Mouse (Mus musculus) WW6 (cell line): ENCODE measurements around the gene A3galt2.

Experiments used
- DNase-seq: peaks from one replicate; pipeline ENCODE4 v3.0.0-alpha.2; 2013; ENCODE audit warnings: low read depth, low spot score

A3galt2 gene

DNA sequence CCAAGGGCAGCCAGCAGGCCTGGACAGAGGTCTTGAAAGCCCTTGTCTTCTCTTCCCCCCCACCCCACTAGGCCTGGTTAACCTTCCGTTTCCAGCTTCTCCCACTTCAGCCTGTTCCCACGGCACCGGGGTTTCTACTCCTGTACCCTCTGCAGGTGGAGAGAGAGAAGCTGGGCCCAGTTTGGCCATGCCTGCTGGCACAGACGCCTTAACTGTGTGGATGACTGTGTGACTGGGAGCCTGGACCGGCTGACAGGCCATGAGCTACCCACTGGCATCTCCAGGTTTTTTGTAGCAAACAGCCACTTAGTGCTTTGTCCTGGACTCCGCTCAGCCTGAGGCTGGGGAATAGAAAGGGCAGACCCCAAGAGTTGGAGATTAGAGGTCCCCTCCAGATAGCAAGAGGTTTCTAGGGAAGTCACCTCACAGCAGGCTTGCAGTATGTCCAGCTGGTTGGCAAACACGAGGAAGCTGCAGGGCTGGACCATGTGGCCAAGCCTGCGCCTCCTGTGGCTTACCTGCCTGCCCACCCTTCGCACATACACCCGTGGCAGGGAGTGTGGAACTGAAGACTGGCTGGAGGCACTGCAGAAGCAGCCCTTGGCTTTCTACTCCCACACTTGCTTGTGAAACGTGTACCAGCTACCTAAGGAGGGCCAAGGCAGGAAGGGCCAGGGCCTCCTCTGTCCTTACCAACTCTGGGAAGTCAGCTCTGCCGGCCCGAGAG, 3.0 kb upstream of the A3galt2 start:
- no peak for DNase-seq

GRCm38 (mm10) chr4:128753571-128753970, 1.6 kb upstream of the A3galt2 start:
- no peak for DNase-seq

GRCm38 (mm10) chr4:128755900-128756299, 736 bp downstream of the A3galt2 start:
- no peak for DNase-seq

DNA sequence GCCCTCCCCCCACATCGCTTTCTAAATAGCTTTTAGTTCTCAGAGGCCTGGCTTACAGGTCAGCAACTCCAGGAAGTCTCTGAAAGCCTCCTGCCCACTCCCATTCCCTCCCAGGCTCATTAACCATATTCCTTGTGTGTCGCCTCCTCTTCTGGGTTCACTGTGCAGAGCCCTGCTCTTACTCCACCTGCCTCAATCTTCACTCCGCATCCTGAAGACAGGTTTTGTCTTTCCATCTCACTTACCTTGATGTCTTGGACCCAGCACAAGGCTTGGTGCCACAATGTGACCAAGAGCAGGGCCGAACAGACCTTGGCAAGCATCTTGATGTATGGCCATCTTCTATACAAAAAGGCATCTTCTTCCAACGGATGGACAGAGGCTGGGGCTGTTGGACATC, 4.0 kb downstream of the A3galt2 start:
- no peak for DNase-seq

DNA sequence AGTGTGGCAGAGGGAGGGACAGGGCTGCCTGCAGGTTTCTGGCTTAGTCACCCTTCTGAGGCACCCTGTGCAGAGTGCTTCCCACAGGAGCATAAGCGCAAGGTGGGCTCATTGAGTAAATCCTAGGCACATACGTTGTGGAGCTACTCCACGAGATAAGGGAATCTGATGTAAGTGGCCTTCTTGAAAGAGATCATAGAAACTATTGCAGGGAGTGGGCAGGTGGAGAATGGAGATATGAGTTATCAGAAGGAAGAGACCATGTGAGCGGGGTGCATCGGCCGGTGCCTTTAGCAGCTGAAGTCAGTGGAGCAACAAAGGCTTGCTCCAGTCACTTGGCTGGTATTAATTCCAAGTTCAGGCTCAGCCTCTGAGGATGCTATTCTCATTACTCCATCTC, 4.9 kb downstream of the A3galt2 start:
- no peak for DNase-seq

DNA sequence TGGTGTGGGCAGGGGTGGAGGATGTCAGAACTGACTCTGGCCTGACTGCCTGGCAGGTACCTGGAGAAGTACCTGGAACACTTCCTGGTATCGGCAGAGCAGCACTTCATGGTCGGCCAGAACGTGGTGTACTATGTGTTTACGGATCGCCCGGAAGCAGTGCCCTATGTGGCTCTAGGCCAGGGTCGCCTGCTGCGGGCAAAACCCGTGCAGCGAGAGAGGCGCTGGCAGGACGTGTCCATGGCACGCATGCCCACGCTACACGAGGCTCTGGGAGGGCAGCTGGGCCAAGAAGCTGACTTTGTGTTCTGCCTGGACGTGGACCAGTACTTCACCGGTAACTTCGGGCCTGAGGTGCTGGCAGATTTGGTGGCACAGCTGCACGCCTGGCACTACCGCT, 11.8 kb downstream of the A3galt2 start:
- DNase-seq: no peak

DNA sequence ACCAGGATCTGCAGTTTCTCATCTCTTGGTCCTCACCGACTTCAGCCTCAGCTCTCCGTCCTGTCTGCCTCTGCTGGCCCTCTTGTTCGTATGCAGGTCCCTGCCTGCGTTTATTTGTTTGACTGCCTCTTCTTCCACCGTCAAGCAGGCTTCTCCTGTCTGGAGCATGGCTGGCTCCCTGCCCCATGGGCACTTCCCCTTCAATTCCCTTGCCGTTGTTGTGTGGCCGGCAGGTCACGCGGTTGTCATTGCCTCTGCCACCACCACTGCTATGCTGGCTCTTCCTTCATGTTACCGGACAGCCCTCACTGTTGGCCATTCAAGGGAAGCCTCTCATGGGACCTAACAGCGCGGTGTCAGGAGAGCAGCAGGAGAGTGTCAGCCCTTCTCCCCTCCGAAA, 13.0 kb downstream of the A3galt2 start:
- DNase-seq: no peak

GRCm38 (mm10) chr4:128769569-128770355, 14.6 kb downstream of the A3galt2 start:
- DNase-seq: no peak

GRCm38 (mm10) chr4:128770698-128771097, 15.5 kb downstream of the A3galt2 start:
- DNase-seq: no peak

- DNase-seq: no peak
Observed at GRCm38 (mm10) chr4:128773820-128774219, 18.7 kb downstream of the A3galt2 start.

DNA sequence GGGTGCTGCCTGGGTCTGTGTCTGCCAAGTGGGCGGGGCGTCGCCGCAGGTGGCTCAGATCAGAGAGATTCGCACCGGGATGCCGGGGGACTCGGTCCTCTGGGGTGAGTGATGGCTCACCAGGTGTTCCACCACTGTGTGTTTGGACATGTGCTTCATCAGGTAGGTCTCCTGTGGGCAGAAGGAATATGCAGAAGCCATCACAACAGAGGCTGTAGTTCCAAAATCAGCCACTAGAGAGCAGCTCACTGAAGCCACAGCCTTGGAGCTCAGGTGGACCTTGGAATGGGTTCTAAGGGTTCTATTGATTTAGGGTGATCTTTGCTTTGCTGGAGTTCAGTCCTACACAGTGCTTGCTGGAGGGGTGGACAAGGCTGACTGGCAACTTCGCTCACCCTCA, 19.3 kb downstream of the A3galt2 start:
- peak; percentile 39 for DNase-seq

GRCm38 (mm10) chr4:128776568-128777289, 21.6 kb downstream of the A3galt2 start:
- peak; percentile 59 for DNase-seq

- no peak for DNase-seq
Observed at GRCm38 (mm10) chr4:128777593-128777992, 22.4 kb downstream of the A3galt2 start.

GRCm38 (mm10) chr4:128782037-128782436, 26.9 kb downstream of the A3galt2 start:
- DNase-seq: no peak

GRCm38 (mm10) chr4:128782645-128783044, 27.5 kb downstream of the A3galt2 start:
- DNase-seq: no peak

DNA sequence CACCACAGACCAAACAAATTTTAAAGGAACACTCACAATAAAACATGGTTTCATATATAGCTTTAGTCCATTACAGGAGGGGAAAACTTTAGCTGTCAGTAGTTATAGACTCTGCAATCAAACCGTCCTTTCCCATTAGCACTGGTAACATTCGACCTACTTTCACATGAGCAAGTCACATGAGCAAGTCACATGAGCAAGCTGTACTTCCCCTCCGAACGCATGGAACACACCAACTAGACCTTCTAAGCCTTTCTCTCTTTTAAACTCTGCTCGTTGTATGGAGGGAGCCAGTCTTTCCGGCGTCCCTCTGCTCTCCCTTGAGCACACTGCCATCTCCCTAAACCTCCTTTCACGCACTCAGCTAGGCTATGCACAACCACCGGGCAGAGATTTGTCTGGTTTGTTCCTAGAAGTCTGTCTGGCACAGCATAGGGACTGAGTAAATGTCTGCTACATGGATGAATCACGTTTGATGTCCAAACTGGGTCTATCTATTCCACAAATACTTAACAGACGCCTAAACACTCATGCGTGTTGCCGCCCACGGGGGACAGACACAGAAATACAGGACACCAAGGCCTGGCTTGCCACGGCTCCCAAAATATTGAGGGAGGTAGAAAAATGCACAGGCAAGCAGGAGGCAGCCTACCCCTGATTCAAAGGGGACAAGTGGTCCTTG, 29.9 kb downstream of the A3galt2 start:
- DNase-seq: no peak

DNA sequence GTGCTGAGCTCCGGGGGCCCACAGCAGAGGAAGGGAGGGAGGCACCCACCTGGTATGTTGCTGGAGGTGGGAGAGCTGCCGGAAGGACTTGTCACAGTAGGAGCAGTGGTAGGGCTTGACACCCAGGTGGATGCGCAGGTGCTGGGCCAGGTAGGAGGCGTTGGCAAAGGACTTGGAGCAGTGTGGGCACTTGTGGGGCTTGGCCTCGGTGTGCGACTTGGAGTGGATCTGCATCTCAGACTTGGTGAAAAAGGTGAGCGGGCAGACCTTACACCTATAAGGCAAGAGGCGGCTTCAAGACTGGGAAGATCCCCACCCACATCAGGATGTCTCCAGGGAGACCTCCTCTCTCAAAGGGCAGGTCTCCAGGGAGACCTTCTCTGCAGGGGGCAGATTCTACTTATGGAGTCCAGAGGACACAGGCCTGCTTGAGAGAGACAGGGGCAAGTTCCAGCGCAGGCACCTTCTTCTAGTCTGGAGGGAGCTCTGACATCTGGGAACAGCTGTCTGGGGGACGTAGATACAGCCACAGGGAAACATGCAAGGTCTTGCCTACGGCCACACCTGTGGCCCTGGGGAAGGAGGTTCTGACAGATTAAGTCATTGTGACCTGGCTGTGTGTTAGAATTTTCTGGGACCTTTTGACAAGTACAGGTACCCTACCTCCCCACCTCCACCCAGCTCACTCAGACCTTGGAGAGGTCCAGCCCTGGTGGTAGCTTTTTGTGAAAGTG, 30.9 kb downstream of the A3galt2 start:
- DNase-seq: no peak

DNA sequence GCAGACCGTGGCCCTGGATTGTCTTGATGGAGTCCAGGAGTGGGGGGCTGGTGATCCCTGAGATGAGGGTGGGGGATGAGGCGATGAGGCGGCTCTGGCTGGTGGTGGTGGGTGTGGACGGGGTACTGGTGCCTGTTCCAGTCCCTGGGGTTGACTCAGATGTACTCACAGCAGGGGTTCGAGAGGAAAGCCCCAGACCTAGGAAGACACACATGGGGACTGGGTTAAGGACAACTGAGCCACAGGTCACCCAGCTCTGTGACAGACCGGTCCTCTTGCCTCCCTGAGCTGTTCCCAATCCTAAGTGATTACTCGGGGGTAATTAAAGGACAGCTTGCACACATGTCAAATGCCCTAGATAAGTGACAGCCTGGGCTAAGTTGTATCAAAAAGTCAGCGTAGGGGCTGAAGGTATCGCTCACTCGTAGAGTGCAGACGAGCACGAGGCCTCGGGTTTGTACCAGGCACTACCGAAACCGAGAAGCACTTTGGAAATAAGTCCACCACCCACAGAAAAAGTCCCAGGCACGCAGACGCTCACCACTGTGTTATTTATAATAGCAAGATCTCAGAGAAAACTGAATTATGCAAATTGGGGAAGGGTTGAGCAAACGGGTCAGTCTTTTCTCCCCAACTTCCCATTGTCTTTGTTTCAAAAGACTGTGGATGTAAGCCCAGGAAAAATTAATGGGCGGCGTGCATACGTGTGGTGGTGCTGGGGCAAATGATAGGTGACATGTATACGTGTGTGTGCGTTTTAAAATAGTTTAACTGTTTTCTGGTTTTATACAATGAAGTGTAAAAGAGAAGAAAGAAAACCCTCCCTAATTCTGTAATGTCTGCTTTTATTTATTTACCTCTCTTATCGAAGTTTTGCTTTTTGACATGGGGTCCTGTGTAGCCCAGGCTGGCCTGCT, 32.1 kb downstream of the A3galt2 start:
- no peak for DNase-seq

- no peak for DNase-seq
Observed at GRCm38 (mm10) chr4:128788108-128788507, 32.9 kb downstream of the A3galt2 start.

GRCm38 (mm10) chr4:128789646-128790045, 34.5 kb downstream of the A3galt2 start:
- no peak for DNase-seq
